Mouse (Mus musculus) embryo, embryonic 10.5 days (tissue): Measurements from ENCODE around the gene Luc7l3.
"Not testable (repeated sequence)": the region's sequence is repeated elsewhere in the genome, so short reads cannot be mapped to it uniquely, and the experiment has no call there.

Source experiments
- DNase-seq: peaks from one replicate; pipeline ENCODE4 v3.0.0-alpha.2; 2015; ENCODE audit warnings: low spot score

Luc7l3 gene

GRCm38 (mm10) chr11:94294996-94295845 is 26.6 kb downstream of the Luc7l3 start:
- DNase-seq, result no peak

DNA sequence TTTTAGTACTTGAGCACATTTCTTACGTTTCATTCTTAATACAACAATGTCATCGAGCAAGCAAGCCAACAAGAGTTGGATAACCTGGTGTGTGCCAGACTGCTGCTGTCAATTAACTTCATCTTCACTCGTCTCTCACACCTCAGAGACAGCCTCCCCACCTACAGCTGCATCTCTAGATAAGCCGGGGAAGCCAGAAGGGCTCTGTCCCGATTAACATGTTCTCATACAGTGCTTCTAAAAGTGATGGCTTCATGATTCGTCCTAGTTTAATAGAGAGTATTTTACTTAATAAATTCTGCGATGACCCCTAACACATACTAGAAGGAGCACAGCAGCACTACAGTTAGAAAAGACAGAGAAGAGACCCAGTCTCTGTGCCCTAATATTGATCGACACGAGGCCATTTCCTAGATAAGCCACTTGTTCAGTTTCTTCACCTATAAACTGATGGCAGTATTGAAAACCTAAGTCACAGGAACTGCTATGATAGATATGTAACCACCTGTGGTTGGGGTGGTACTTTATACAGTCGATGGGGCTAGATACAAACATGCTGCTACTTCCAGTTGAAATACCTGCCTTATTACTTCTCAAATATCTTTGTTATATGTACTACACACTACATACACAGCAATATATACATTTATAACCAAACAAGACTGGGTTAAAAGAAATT is 31.6 kb downstream of the Luc7l3 start:
- no peak for DNase-seq

- DNase-seq, result no peak
Measured at GRCm38 (mm10) chr11:94287105-94287504, 34.7 kb downstream of the Luc7l3 start.

DNA sequence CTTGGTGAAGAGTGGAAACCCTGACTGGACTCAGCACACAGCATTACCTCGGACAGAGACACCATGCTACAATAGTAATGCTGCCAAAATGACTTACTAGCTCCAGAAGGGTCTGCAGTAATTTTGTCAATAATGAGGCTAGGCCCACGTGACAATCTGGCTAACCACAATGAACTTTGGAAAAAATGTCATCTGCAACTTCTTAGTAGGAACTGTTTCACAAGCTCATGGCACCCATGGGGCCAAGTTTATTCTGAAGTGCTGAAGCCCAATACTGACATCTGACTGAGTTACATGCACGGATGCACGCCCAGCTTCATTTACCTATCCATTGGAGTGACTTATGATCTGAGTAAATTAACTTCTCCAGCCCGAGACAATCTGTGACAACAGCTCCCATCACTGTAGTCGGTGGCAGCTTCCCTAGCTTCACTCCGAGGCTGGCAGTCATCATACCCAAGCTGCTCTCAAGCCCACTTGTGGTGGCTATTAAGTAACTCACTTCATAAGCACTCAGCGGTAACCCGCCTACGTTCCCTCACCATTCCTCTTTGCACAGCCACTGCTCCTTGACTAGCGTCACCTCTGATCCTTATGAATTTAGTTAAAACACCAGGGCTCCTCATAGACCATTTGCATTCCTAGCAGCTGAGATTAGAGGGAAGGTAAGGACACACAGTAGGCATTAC is 35.8 kb downstream of the Luc7l3 start:
- no peak for DNase-seq

DNA sequence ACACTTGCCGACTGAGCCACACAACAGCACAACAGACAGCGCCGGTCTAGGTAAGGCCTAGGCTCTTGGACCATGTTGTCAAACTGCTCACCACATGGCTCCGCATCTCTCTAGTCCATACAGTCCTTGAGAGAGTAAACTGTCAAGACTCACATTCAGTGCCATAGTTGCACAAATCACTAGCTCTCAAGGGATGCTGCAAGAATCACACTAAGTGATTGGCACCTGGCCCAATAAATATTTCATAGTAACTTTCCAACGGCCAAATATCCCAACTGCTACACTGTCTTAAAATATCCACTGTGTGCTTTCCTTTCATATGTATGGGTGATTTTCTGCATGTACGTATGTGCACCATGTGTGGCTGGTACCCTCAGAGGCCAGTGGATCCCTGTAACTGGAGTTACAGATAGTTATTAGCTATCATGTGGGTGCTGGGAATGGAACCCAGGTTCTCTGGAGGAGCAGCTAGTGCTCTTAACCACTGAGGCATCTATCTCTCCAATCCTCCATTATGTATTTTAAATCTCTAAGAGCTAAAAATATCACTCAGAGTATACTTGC is 38.2 kb downstream of the Luc7l3 start:
- no peak for DNase-seq

DNA sequence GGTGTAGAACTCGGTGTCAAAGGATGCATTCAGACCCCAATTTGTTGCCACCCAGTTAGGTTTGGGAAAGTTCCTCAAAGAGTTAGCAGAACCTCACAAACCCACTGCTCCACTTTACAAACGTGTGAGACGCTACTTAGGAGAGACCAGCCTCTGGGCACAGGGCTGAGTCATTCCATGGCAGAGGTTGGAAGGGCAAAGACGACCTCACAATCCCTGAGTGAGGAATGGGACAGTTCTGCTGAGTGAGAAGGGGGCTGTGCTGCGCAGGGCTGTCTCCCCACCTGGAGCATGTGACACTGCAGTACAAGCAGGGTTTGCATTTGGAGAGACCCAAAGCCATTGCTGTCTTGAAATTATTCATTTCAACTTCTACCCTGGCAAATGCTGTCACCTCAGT is 39.5 kb downstream of the Luc7l3 start:
- DNase-seq, result no peak

DNA sequence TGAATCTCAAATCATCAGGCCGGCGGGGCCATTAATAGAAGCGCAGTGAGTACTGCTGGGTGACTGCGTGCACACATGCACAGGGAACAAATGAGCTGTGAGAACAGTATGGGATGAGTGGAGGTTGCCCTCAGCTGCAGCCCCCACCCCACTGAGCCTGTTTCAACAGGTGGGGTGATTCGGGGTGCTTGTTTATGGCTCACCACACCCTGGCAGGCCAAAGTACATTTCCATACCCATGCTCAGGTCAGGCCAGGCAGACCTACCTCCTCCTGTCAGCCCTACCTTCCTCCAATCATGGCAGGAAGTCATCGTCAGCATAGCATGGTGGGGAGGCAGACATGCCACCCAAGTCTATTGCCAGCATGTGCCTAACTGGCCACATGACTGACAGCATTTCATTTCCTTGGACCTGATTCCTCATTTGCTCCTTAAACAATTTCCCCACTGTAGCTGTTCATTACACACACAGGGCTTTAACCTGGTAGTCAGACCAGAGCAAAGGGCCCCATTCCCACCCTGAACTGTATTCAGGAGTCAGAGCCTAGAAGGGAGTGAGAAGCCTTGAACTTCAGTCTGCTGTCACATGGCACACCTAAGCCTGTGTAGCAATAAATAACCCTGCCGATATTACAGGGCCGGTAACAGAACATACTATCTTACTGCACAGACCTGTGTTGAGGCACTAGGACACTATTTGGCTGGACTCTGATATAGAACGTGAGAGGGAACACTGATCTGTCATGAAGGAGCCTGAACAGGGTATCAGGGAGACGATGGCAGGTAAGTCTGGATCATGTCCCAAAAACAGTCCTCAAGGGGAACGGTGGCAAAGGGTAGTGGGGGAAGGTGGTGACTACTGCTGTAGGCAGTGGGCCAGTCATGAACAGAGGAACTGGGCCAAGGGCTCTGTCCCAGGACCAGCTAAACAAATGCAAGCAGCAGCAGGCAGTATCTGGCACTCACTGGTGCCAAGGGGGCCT is 40.3 kb downstream of the Luc7l3 start, which contains the start of gene Gm21885:
Gene Gm21885, plus strand, starts transcription at position 675 of the 983 bp plus-strand sequence.
- no peak for DNase-seq

- peak; percentile 98 for DNase-seq
Measured at GRCm38 (mm10) chr11:94276869-94277337, 44.9 kb downstream of the Luc7l3 start.

DNA sequence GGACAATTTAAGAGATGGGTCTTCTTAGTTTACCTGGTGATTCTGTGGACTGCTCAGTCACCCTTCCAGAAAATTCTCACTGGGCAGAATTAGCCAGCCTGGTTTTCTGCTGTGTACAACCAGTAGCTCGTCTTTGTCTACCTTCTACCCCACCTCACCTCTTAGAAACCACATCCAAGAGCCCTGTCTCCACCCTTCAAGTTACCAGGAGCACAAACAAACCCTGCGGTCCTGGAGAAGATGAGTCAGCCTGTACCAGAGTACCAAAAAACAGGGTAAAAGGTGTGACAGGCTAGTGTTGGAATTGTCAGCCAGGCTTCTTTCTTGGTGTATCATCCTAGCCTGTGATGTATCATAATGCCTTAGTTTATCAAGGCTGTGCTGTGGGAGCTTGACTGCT is 46.1 kb downstream of the Luc7l3 start:
- no peak for DNase-seq

- DNase-seq, result no peak
Measured at GRCm38 (mm10) chr11:94275226-94275625, 46.6 kb downstream of the Luc7l3 start.

- DNase-seq, result no peak
Measured at GRCm38 (mm10) chr11:94274206-94274867, 47.5 kb downstream of the Luc7l3 start.

DNA sequence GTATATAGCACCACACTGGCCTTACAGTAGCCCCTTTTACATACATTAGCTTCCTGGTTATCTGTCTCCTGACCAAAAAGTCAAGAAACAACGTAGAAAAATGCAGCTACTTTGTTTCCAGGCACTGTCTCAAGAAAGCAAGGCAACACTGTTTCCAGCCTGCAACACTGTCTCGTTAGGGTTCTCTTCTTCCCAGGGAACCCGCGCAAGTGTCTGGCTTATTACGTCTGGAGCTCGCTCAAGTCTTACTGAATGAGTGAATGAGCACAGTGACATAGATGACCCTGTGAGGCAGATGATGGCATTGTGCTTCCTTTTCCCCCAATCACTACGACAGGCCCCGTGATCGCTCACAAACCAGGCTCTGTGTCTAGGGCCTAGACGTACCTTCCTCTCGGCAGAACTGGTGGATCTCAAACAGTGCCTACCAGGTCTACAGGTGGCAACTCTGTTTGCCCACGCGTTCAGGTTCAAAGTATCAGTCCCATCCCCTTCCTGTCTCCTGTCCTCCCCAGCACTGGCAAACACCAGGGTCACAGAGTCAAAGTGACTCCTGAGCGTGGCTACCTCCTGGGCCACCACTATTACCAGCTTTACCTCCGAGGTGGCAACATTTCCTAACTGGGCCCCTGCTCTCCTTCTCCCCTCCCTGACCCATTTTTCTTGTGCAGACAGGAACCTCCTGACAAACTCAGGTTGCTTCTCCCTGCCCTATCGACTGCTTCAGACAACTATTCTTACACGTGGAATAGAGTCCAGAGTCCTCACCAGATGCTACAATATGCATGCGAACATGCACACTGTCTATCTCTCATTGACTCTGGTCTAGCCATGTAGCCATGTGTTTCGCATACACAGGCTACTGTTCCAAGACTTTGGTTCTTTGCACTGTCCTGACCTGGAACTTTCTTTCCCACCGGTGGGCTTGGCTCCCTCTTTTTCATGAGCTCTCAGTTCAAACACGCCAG is 48.5 kb downstream of the Luc7l3 start:
- DNase-seq, result no peak

- DNase-seq, result no peak
Measured at GRCm38 (mm10) chr11:94271015-94271414, 50.8 kb downstream of the Luc7l3 start.

DNA sequence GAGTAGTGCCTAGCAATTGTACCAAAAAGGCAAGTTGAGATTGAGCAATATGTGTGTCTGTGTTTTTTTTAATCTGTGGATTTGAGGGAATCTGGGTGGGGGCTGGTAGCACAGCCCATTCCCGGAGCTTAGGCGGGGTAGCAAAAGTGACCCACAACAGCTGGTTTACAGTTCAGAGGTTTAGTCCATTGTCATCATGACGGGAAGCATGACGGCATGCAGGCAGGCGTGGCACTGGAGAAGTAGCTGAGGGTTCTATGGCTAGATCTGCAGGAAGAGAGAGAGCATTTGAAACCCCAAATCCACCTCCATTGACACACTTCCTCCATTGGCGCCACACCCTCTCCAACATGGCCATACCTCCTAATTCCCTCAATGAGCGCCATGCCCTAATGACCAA is 51.9 kb downstream of the Luc7l3 start:
- DNase-seq, result no peak

GRCm38 (mm10) chr11:94268761-94269160 is 53.0 kb downstream of the Luc7l3 start:
- no peak for DNase-seq

DNA sequence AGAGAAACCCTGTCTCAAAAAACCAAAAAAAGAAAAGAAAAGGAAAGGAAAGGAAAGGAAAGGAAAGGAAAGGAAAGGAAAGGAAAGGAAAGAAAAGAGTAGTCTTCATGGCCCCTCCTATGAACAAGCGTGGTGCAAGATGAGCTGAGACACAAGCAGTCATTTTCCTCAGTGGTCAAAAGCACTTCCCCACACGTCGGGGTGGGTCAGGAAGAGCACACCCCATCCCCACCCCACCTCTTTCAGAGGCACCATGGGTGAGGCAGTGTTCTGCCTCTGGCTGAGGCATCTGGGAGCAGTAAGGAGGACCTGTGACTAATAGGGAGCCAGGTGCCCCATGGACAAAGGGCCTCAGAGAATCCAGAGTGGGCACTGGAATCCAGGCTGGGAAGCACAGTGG is 55.6 kb downstream of the Luc7l3 start:
- DNase-seq, result not testable (repeated sequence)

DNA sequence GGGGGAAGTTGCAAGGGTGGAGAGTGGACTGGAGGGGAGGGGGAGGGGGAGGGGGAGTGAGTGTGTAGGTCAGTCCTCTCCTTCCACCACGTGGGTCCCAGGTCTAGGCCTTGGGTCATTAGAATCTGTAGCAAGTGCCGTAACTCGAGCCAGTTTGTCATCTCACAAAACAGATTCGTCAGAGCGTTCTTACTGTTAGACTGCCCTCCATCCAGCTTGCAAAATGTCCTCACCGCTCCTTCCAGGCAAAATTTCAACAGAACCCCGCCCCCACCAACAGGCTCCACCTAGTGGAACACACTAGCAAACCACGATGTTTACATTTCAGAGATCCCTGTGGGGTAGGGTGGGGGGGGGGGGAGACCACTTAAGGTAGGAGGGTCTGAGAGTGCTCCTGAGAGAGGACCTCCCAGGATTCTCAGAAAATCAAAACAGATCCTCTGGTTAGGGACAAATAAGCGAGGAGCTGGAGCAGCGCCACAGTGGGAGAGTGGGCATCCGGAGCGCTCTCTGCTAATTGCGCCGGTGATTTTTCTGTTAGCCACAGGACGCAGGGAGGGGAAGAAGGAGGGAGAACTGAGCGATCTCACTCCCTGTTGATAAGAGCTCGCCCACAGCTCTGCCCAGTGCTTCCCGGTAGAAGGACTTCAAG is 56.5 kb downstream of the Luc7l3 start:
- peak; percentile 81 for DNase-seq

DNA sequence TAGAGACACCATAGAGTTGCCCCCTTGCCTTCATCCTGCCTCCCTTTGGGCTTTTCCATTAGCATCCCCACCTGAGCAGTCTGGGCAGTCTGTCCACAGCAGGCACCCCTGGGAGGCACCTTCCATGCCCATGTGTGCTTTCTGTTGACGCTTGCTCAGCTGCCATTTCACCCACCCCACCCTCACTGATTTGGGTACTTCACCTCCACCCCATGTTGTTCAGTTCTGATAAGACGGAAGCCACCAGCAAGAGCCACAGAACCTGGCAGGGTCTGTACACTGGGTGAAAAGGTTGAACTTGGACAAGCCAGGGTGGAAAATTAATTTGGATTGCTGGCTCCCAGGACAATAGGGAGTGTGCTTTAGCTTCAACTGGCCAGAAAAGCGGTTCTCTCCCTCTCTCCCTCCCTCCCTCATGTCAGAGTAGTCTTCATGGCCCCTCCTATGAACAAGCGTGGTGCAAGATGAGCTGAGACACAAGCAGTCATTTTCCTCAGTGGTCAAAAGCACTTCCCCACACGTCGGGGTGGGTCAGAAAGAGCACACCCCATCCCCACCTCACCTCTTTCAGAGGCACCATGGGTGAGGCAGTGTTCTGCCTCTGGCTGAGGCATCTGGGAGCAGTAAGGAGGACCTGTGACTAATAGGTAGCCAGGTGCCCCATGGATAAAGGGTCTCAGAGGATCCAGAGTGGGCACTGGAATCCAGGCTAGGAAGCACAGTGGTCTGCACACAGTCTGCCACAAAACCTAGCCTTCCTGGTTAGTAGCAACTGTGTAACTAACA is 60.0 kb downstream of the Luc7l3 start:
- no peak for DNase-seq
